Mouse (Mus musculus) intestine, postnatal 0 days (tissue): Measurements from ENCODE around the gene B3galt5. TPM values are rescaled to one million over a fixed set of nuclear protein-coding genes. Genes with fewer than 3 reads are reported as not detected.

ENCODE experiments used
- ATAC-seq: fragments of 200-750 bp; cut with Nextera tagmentation; 2 replicates; pipeline ENCODE4 v1.8.0; 2017; ENCODE audit warnings: mild to moderate bottlenecking, moderate TSS enrichment, moderate library complexity
- H3K27ac ChIP-seq: fragments of 300-500 bp; sonication (generic); 2 replicates; pipeline ENCODE4 v1.5.1; 2014; ENCODE audit warnings: mild to moderate bottlenecking, low read depth, low read length, moderate library complexity
- H3K27me3 ChIP-seq: fragments of 300-500 bp; sonication (generic); replicated peaks from 2 replicates; pipeline ENCODE4 v1.6.1; 2014; ENCODE audit warnings: low read length, mixed read lengths; ENCODE audit not compliant: control insufficient read depth, insufficient read depth
- H3K36me3 ChIP-seq: fragments of 300-500 bp; sonication (generic); 2 replicates; pipeline ENCODE4 v1.6.1; 2014; ENCODE audit warnings: mild to moderate bottlenecking, moderate library complexity; ENCODE audit not compliant: control insufficient read depth, insufficient read depth
- H3K4me1 ChIP-seq: fragments of 300-500 bp; sonication (generic); replicated peaks from 2 replicates; pipeline ENCODE4 v1.6.1; 2014; ENCODE audit warnings: antibody characterized with exemption, low read length, mixed read lengths; ENCODE audit not compliant: control insufficient read depth, insufficient read depth
- H3K4me2 ChIP-seq: fragments of 300-500 bp; sonication (generic); replicated peaks from 2 replicates; pipeline ENCODE4 v1.6.1; 2014; ENCODE audit warnings: low read depth, mild to moderate bottlenecking, moderate library complexity
- H3K4me3 ChIP-seq: fragments of 300-500 bp; sonication (generic); 2 replicates; pipeline ENCODE4 v1.5.1; 2014; ENCODE audit warnings: low read depth, low read length
- H3K9ac ChIP-seq: fragments of 300-500 bp; sonication (generic); 2 replicates; pipeline ENCODE4 v1.6.1; 2014; ENCODE audit warnings: mild to moderate bottlenecking, low read depth, low read length
- H3K9me3 ChIP-seq: fragments of 300-500 bp; sonication (generic); 2 replicates; pipeline ENCODE4 v1.6.1; 2016; ENCODE audit warnings: mixed run types; ENCODE audit not compliant: control insufficient read depth
- CTCF ChIP-seq: sonication (generic); IDR thresholded peaks from 2 replicates; pipeline ENCODE4 v1.5.1; 2016; ENCODE audit warnings: low read depth, mild to moderate bottlenecking, control low read depth, antibody characterized with exemption, moderate library complexity
- WGBS: fragments of 180-500 bp; shearing (Covaris S2); extraction: QIAGEN DNeasy Blood & Tissue Kit; methylation state at CpG from one replicate; pipeline ENCODE4 v1.1.7; 2014; 5-methylcytosine and 5-hydroxymethylcytosine counted together
- polyA plus RNA-seq: library from polyadenylated mRNA; unstranded; fragments of >200 nt; fragmentation: Nextera tagmentation; extraction: Ambion mirVana; gene quantifications from 2 replicates; pipeline ENCODE4 v1.2.1, GENCODE M21; 2015

B3galt5 gene
- polyA plus RNA-seq, 1 experiment from 2014 or later, result 0.46 TPM

GRCm38 (mm10) chr16:96201485-96202232, 33.9 kb upstream of the B3galt5 start:
- no peak overlapping the region for H3K4me3 ChIP-seq
- peaks cover 3% of the 10 kb centered on the region; the same call in 1 of the 2 replicates for H3K27me3 ChIP-seq
- no peak overlapping the region for H3K9ac ChIP-seq
- H3K4me1 ChIP-seq, result no peaks in the 10 kb centered on the region
- no peak for ATAC-seq
- H3K27ac ChIP-seq, result no peak overlapping the region
- TF ChIP-seq CTCF, result no peak
- H3K9me3 ChIP-seq, result no peaks in the 10 kb centered on the region
- 65% methylated on average over 11 of the region's 11 CpGs for WGBS
- no peaks in the 10 kb centered on the region for H3K36me3 ChIP-seq
- H3K4me2 ChIP-seq, result no peak overlapping the region

GRCm38 (mm10) chr16:96209789-96210188, 25.8 kb upstream of the B3galt5 start:
- 84% methylated on average over 10 of the region's 10 CpGs for WGBS
- no peaks in the 10 kb centered on the region for H3K36me3 ChIP-seq
- no peak overlapping the region for H3K9ac ChIP-seq
- H3K27ac ChIP-seq, result no peak overlapping the region
- H3K9me3 ChIP-seq, result no peaks in the 10 kb centered on the region
- H3K4me2 ChIP-seq, result no peak overlapping the region
- TF ChIP-seq CTCF, result no peak
- no peak overlapping the region for H3K4me3 ChIP-seq
- no peak for ATAC-seq
- H3K27me3 ChIP-seq, result 0 out of 2 replicates have a peak, but pooled peaks cover 3% of the 10 kb centered on the region
- no peaks in the 10 kb centered on the region for H3K4me1 ChIP-seq

GRCm38 (mm10) chr16:96210856-96211255, 24.7 kb upstream of the B3galt5 start:
- Histone ChIP-seq H3K36me3 (no peaks in the 10 kb centered on the region), H3K4me1 (no peaks in the 10 kb centered on the region), H3K27me3 (0 out of 2 replicates have a peak, but pooled peaks cover 2% of the 10 kb centered on the region), H3K9ac (no peak overlapping the region), H3K4me3 (no peak overlapping the region), H3K27ac (no peak overlapping the region), H3K9me3 (no peaks in the 10 kb centered on the region), H3K4me2 (no peak overlapping the region)
- 78% methylated on average over 7 of the region's 7 CpGs for WGBS
- no peak for ATAC-seq
- TF ChIP-seq CTCF, result no peak

- Histone ChIP-seq H3K4me1 (no peaks in the 10 kb centered on the region), H3K27me3 (no peaks in the 10 kb centered on the region), H3K36me3 (no peaks in the 10 kb centered on the region), H3K4me2 (no peak overlapping the region), H3K4me3 (no peak overlapping the region), H3K27ac (no peak overlapping the region), H3K9me3 (no peaks in the 10 kb centered on the region), H3K9ac (no peak overlapping the region)
- TF ChIP-seq CTCF, result no peak
- ATAC-seq, result no peak
- WGBS, result 96% methylated on average over 4 of the region's 4 CpGs
Measured at GRCm38 (mm10) chr16:96213027-96213426, 22.6 kb upstream of the B3galt5 start.

- Histone ChIP-seq H3K27ac (no peak overlapping the region), H3K36me3 (no peaks in the 10 kb centered on the region), H3K9ac (no peak overlapping the region), H3K9me3 (no peaks in the 10 kb centered on the region), H3K4me3 (no peak overlapping the region), H3K4me1 (no peaks in the 10 kb centered on the region), H3K27me3 (no peaks in the 10 kb centered on the region), H3K4me2 (no peak overlapping the region)
- no peak for ATAC-seq
- WGBS, result 69% methylated on average over 5 of the region's 5 CpGs
- no peak for TF ChIP-seq CTCF
Measured at GRCm38 (mm10) chr16:96221491-96221890, 14.1 kb upstream of the B3galt5 start.

GRCm38 (mm10) chr16:96221959-96222358, 13.6 kb upstream of the B3galt5 start:
- TF ChIP-seq CTCF, result no peak
- H3K27ac ChIP-seq, result no peak overlapping the region
- H3K27me3 ChIP-seq, result no peaks in the 10 kb centered on the region
- H3K9me3 ChIP-seq, result no peaks in the 10 kb centered on the region
- H3K9ac ChIP-seq, result no peak overlapping the region
- no peaks in the 10 kb centered on the region for H3K4me1 ChIP-seq
- no peak for ATAC-seq
- H3K36me3 ChIP-seq, result no peaks in the 10 kb centered on the region
- 80% methylated on average over 3 of the region's 3 CpGs for WGBS
- no peak overlapping the region for H3K4me3 ChIP-seq
- no peak overlapping the region for H3K4me2 ChIP-seq
